Mouse (Mus musculus) CH12.LX (cell line): ENCODE measurements at regions not wholly inside any gene's neighbourhood (a gene's known extent, or its start where the extent isn't known, plus 50 kb on each side); places are given as distances from the start of the nearest gene placed in this dataset.

Experiments
- CTCF ChIP-seq, 2 experiments: IDR thresholded peaks in 1 of 2; conservative IDR thresholded peaks in 1 of 2; 2 replicates each; pipeline ENCODE4 v1.5.1; 2011 to 2012; ENCODE audit warnings: low read depth in 2 of 2, low read length in 2 of 2, improper control_type of control experiment in 1 of 2, inconsistent platforms in 1 of 2, mild to moderate bottlenecking in 1 of 2, moderate library complexity in 1 of 2
- EP300 ChIP-seq: IDR thresholded peaks from 2 replicates; pipeline ENCODE4 v1.6.1; 2011; ENCODE audit warnings: low read length, improper control_type of control experiment
- JUND ChIP-seq: conservative IDR thresholded peaks from 2 replicates; pipeline ENCODE4 v1.6.1; 2011; ENCODE audit warnings: low read depth, low read length, improper control_type of control experiment
- MXI1 ChIP-seq: IDR thresholded peaks from 2 replicates; pipeline ENCODE4 v1.6.1; 2011; ENCODE audit warnings: mild to moderate bottlenecking, low read depth, low read length, improper control_type of control experiment
- MYC ChIP-seq: IDR thresholded peaks from 2 replicates; pipeline ENCODE4 v1.6.1; 2011; ENCODE audit warnings: low read depth, mild to moderate bottlenecking, improper control_type of control experiment, low read length
- NELFE ChIP-seq: IDR thresholded peaks from 2 replicates; pipeline ENCODE4 v1.6.1; 2011; ENCODE audit warnings: low read depth, low read length, improper control_type of control experiment
- POLR2A ChIP-seq: IDR thresholded peaks from 2 replicates; pipeline ENCODE4 v1.6.1; 2011; ENCODE audit warnings: low read depth, mild to moderate bottlenecking, improper control_type of control experiment, low read length
- UBTF ChIP-seq: IDR thresholded peaks from 2 replicates; pipeline ENCODE4 v1.6.1; 2012; ENCODE audit warnings: low read depth, mild to moderate bottlenecking, inconsistent platforms, low read length, improper control_type of control experiment, moderate library complexity
- USF1 ChIP-seq: IDR thresholded peaks from 2 replicates; pipeline ENCODE4 v1.6.1; 2014; ENCODE audit warnings: low read depth, mild to moderate bottlenecking, inconsistent platforms, low read length, improper control_type of control experiment
- ZKSCAN1 ChIP-seq: IDR thresholded peaks from 2 replicates; pipeline ENCODE4 v1.6.1; 2012; ENCODE audit warnings: low read depth, inconsistent platforms, low read length, improper control_type of control experiment, borderline replicate concordance
- ZNF384 ChIP-seq: IDR thresholded peaks from 2 replicates; pipeline ENCODE4 v1.6.1; 2012; ENCODE audit warnings: low read depth, low read length, improper control_type of control experiment, inconsistent platforms

GRCm38 (mm10) chr1:59406741-59407306 lies 75.4 kb upstream of the Fzd7 start:
- TF ChIP-seq CTCF (conservative IDR thresholded peaks at IDR 0.05 in 1 of 2, IDR thresholded peaks at IDR 0.05 in 1 of 2; ENCODE audit: low read depth in 2 of 2, low read length in 2 of 2) (no peak), MXI1 (no peak), ZNF384 (no peak), POLR2A (no peak), MYC (no peak), ZKSCAN1 (no peak), NELFE (no peak), EP300 (no peak), UBTF (no peak), USF1 (no peak), JUND (no peak)
